Mouse (Mus musculus) T-cell, adult 2 months (primary cell): ENCODE measurements around the gene Gm44965.
A peak's percentile ranks its signal among the peaks of the same experiment; 100 is the strongest.

Experiments
- DNase-seq: peaks from one replicate; pipeline ENCODE4 v3.0.0; 2022; ENCODE audit warnings: low spot score

The Gm44965 gene

DNA sequence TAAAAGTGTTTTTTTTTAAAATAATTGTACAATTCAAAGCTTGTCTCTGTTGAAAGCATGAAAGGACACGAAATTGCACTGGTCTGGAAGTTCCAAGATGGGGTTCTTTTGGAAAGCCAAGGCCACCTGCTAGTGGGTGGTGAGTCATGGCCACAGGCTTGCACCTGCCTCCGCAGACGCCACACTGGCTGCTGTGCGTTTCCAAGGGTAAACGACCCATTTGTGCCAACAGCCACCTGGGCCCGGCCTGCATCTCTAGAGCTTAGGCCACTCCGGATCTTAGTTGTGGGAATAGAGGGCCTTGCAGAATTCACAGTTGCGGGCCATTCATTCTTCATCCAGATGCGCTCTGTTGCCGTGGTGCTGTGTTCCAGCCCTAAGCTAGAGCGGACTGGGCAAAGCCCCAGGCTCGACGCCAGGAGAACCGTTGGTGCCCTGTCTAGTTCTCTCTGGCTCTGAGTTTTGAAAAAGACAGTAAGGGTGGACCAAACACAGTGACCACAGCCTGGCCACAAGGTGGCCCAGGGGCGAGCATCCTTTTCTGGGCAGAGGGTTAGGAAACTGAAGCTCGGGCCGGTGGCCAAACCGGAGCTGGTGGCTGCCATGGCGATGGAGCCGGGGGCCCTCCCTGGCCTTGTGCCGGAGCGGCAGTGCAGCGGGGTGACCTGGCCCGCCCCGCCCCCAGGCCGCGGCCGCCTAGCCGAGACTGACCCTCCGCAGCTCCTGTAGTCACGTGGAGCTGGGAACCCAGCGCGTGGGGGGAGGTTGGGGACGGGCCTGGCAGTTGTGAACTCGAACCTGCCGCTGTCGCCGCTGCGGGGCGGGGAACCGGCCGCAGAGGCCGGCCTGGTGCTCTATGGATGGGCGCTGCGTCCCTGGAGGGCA is at the start of gene Gm44965, which contains the start of gene Repin1:
Gene Gm44965, plus strand, starts transcription at position 784 of the 885 bp plus-strand sequence.
Gene Repin1, plus strand, starts transcription at position 726 of the 885 bp plus-strand sequence.
- peak; percentile 50 for DNase-seq

DNA sequence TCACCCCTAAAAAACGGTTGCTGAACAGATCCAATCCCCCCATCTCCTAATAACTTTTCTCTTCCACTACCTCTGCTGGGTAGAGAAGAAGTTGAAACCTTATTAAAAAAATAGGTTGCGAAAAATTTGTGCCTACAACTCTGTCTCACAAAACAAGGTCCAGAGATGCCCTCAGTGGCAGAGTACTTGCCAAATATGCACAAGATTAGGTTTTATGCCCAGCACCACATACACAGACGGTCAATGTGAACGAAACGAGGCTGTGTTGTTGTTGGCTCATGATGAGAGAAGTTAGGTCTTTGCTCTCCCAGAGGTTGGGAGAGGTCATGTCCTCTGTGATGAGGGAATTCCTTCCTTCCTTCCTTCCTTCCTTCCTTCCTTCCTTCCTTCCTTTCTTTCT is 48.5 kb upstream of the Gm44965 start:
- DNase-seq = no peak

DNA sequence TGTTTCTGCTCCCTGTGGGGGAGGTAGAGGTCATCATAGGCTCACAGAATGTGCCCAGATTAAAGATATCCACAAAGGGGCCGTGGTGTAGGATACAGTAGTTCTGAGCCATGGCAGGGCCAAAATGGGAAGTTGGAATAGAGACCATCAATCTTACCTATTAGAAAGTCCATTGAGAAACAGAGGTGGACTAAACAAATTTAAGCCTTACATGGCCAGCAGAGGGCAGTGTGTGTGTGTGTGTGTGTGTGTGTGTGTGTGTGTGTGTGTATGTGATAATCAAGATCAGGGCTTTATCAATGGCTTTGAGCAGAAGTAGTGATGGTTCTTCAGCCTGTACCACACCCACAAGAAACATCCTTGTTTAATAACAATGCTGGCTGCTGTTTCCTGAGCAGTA is 47.5 kb upstream of the Gm44965 start:
- DNase-seq = peak; percentile 43

DNA sequence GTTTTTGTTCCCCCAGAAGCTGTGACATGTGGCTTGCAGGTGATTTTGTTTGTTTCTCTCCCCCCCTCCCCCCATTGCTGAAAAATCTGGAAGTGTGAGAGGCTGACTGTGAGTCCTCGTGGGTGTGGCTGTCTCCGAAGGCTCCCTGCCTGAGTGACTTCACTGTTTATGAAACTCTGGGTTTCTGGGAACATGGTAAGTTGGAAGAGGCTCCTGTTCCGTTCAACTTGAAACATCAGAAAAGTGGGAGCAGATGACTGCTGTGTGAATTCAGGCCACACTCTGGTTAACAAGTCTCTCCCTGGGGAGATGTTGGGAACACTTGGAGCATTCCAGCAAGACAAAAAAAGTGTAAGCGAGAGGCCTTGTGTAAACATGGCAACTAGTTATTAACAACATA is 46.9 kb upstream of the Gm44965 start:
- DNase-seq = no peak

DNA sequence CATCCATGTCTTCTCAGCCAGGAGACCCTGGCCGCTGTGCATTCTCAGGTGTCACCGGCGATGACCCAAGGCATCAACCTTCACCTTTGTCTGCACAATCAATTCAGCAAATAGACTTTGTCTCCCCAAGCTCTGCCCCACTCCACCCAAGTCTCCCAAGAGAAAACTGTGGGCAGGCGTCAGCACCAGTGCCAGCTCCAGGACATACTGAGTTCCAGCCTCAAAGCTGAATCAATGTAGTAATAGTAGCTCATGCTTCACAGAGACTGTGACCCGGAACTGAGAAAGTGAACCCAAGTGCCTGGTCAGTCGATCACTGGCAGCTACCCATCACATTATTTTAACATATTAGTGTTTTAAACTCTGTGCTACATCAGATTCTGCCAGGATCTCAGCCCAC is 45.4 kb upstream of the Gm44965 start:
- DNase-seq = no peak

DNA sequence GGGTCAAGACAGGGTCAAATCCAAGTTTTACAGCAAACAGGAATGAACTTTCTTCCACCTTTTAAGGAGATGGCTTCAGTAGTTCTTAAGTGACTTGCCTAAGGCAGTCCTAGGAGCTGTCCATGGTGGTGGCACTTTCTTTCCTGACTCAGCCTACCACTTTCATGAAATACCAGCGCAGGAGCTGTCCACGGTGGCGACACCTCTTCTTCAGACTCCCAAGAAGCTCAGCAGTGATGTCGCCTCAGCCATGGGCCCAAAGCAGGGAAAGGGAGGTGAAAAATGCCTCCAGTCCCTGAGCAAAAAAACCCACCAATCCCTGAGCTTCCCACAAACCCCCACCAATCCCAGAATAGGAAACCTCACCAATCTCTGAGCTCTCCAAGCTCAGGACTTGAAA is 40.8 kb upstream of the Gm44965 start:
- no peak for DNase-seq

DNA sequence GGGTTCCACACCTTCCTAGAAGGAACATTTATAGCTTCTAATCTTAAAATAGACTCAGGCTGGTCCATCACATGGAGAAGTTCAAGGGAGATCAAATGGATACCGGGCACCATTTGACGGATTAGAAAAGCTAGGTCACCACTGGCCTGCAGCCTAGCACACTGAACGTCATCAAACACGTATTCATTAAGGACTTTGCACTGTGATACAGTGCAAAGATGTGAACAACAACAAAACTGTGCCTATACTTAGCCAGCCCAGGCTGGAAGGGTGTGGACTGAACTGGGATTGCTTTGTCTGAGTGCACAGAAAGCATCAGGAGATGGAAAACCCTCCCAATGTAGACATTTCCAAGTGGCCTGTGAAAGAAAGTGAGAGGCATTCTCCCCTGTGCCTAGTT is 39.9 kb upstream of the Gm44965 start:
- DNase-seq = no peak

DNA sequence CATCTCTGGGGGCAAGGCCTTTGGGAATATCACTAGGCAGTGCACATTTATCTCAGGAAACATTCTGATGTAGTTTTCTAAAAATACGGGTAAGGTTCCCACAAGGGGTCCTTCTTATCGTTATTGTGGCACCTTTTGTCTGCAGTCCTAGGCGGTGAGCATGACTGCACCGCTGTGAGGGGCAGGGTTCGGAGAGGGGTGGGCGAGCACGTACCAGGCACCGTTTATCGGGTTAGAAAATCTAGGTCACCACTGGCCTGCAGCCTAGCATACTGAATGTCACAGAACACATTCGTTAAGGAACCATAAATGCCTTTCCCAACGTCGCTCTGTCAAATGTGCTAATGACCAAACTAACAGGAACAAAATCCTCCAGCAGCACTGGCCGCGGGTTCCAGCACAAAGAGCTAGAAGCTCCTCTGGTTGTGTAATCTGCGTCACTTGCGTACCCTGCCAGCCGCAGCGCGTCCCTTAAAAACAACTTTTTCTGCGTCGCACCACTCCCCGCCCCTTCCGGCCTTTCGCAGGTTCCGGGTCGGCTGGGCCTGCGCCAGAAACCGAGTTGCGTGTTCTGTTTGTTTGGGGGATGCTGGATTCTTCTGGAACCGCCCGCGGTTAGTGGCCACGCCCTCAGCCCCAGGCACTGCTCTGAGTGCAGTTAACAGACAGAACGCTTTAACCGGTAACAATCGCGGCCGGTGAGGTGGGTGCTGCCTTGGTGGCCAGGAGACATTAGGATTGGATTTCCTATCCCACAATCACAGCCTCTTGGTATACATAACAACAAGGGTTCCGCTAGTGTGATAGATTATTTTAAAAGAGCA is 39.2 kb upstream of the Gm44965 start, which contains the start of gene Lrrc61:
Gene Lrrc61, plus strand, starts transcription at position 517 of the 824 bp plus-strand sequence.
- peak; percentile 99 for DNase-seq

DNA sequence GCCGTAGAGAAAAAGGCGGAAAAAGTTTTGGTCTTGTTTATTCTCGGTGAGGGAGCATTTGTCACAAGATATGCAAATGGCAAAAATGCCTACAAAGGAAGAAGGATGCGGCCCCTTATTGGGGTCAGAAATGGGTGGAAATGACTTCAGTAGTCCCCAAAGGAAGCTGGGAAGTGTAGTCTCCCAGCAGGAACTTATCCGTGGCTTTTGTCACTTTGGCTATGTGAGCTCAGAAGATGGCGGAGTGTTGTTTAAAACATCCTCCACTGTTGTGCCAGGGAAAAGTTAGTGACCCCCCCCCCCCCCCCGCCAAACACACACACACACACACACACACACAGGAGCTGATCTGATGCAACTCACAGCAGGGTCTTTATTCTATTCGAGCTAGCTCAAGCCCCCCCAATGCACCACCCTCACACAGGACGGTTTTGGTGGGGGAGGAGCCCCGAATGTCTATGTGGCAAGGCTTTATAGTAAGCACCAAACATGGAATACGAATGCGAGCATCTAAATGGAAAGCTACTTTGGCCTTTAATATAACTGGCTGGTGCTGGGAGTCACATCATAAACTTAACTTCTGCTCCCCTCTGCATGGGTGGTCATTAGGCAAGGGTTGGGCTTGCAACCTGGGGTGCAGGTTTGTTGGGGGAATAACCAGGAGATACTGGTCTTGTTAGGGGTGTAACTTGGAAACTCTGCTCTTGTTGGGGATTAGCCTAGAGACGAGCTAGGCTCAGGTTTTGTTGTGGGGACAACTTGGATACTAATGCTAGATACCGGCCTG is 38.4 kb upstream of the Gm44965 start:
- no peak for DNase-seq

DNA sequence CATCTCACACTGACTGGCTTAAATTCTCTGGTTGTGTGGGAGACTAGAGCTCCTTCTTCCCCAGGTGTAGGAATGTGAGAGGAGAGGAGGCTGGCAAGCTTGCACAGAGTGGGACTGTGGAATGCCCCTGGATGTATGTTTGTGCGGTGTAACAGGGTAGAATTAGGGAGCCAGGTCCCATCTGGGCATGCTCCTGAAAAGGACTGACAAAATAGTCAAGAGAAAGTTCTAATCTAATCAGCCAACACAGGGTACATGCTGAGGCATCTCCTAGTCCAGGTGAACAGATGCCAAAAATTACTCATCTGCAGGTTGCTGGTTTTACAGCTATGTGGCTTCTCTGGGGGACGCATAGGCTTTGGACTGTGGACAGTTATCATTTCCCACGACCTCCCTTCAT is 37.8 kb upstream of the Gm44965 start:
- no peak for DNase-seq

DNA sequence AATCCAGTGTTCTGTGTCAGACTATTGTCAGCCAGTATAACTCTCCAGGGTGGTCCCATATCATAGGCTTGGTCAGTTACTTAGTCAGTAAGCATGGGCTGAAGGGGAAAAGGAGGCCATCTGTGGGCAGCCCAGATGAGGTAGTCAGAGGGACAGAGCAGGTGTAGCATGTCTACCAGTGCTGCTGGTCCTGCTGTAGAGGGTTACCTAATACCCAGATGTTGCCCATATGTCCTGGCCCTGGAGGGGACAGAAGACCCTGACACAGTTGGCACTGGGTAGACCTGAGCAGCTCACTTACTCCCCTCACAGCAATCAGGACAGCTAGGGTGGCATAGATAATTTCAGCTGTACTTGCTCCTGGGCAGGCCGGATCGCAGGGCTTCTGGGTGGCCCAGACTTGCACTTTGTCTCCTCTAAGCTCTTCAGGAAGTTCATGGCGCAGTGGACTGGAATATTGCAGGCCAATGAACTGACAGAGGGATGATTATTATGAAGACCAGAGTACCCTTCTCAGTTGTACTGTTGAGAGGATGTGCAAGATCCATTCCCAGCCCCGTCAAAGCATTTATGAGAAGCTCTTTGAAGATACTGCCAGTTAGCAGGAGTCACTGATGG is 27.9 kb upstream of the Gm44965 start:
- DNase-seq = no peak

DNA sequence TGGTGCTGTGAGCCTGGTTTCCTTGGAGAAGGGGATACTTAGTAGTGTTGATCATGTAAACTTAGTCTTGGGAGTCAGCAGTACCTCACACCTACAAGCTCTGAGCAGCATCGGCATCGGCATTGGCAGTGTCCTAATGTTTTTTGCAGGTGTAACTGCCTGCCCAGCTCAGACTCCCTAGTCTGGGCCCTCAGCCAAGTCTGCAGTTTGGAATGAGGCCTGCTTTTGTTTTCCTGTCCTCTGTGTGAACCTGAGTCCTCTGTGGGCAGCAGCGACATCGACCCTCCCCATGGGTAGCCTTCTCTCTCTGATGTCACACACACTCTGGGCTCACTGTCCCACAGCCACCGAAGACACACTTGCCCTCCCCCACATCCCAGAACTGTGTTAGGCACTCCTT is 27.4 kb upstream of the Gm44965 start:
- no peak for DNase-seq

DNA sequence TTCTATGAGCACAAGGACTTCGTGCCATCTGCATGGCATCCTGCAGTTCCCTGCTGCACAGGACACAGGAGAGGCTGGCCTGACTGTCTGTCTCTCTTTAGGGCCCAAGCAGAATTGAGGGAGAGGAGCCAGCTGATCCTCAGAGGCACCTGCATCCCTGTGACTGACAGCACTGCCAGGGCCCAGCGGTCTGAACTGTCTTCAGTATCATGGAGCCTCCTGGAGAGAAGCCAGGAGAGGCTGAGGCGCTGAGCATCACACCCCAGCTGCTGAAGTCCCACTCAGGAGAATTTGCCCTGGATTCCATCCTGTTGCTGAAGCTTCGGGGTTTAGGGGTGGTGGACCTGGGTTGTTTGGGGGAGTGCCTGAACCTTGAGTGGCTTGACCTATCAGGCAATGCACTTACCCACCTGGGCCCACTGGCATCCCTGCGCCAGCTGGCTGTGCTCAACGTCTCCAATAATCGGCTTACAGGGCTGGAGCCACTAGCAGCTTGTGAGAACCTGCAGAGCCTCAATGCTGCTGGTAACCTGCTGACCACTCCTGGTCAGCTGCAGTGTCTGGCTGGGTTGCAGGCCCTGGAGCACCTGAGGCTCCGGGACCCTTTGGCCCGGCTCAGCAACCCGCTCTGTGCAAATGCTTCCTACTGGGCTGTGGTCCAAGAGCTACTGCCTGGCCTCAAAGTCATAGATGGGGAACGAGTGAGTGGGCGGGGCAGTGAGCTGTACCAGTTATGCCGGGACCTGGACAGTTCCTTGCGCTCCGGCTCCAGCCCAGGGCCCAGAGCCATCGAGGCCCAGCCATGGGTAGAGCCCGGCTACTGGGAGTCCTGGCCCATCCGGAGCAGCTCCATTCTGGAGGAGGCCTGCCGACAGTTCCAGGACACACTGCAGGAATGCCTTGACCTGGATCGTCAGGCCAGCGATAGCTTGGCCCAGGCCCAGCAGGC is 25.4 kb upstream of the Gm44965 start:
- DNase-seq = no peak

DNA sequence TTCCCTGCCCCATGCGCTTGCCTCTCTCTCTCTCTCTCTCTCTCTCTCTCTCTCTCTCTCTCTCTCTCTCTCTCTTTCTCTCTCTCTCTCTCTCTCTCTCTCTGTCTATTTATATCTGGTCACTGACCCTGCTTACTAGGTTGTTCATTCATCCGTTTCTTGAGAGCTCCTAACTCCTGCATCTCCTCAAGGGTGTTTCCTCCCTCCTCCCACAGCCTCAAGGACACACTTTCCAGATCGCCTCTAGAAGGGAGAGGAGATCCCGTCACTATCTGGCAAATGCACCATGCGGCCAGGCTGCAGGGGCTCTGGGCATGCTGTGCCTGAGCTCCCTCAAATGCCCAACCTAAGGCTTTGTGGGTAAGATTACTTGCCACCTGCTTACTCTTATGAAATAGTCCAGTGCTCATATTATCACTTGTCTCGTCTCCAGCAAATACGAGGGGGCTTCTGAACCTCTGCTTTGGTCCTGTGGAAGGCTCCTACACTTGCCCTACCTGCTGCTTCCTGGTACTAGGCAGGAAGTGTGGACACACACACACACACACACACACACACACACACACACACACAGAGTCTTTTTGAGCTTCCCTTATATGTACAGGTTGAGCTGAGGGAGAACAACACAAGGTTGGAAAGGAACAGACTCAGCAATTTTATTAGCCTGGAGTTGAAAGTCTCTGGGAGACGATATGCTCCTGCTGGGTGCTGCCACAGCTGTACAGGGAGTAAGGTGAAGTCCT is 24.5 kb upstream of the Gm44965 start:
- DNase-seq = peak; percentile 27

DNA sequence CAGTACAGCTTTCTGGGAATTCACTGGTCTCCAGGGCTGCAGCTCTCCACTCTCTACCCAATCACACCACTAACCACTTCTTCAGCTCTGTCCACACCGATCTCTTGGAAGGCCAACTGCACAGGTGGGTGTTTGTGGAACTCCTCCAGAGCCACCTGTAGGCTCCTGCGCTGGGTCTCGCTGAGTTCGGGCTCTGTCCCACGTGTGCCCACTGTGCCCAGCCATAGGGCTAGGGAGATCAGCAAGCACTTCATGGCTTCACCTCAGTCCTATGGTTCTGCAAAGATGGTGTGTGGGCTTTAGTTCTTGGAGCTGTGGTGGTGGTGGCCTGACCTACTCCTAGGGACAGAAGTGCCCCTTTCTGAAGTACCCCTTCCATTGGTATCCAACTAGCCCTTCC is 21.7 kb upstream of the Gm44965 start:
- DNase-seq = no peak

DNA sequence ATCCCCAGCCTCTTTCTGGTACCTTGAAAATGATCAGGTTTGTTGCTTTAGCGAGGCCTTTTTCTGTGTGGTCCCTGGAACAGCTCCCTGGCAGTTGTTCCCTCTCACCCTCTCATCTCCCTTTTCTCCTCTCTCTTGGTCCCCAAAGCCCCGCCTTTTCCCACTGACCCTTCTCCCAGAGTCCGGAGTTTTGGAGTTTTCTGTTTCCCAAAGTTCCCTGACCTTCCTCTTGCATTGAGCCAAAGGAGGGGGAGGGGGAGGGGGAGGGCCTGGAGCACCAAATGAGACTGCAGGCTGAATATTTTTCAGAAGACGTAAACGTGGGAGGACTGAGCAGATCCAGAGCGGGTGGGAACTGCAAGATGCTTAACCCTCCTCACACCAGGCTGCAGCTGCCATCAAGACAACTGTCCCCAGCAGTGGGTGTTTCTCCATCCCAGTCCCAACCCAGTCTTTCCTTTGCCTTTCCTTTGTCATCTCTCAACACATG is 21.1 kb upstream of the Gm44965 start, which contains the start of gene Rarres2:
Gene Rarres2, minus strand, starts transcription at position 218 of the 490 bp plus-strand sequence.
- DNase-seq = no peak

DNA sequence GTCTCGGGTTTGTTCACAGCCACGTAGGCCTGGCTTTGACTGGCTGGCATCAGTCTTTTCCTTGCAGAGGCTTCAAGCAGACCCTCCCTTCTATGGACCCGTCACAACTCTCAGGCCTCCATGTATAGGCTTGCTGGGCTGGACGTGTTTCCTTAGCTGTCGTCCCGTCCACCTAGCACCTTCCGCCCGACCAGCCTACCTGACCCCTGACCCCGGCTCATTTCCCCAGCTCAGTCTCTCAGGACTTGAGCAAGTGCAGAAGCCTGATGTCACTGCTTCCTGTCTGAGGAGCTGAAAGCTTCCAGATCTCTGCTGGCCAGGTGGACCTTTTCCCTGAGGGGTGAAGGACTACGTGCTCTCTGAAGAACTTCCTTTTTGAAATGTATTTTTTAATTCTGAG is 20.5 kb upstream of the Gm44965 start:
- DNase-seq = no peak

DNA sequence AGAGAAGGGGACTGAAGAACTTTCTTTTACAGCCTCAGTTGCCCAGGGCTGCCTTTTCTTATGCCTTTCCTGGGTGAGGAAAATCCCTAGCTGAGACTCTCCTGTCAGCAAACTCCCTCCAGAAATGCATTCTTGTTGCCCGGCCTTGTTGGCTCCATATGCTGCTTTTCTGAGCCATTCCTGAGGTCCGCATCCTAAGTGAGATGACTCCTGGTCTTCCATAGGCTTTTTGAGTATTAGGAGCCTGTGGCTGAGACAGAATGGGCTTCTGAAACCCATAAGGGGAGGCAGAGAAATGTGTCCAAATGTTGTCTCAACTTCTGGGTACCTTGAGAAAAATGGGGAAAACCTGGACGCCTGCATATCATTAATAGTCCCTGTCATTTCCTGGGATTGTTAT is 19.8 kb upstream of the Gm44965 start:
- DNase-seq = no peak

DNA sequence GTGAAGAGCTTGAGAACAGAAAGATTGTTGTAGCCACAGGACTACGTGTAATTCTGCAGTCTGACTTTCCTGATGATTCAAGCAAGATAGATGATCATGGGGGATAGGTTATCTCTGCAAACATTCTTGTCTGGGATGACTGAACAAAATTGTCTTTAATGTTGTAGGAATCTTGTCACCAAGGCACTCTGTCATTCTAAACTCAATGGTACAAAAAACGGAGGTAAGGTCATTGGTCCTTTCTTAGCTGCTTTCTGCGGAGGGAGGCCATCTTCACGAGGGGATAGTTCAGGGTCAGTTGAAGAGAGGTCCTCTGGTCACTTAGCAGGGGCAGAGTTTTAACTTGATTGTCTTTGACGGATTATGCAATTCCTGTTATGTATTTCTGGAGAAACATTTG is 15.0 kb upstream of the Gm44965 start:
- DNase-seq = no peak
